Mouse (Mus musculus) forebrain, postnatal 0 days (tissue): Measurements from ENCODE around the gene Abhd18. TPM values are rescaled to one million over a fixed set of nuclear protein-coding genes. Genes with fewer than 3 reads are reported as not detected.
"Not testable (repeated sequence)": the region's sequence is repeated elsewhere in the genome, so short reads cannot be mapped to it uniquely, and the experiment has no call there.

Source experiments
- ATAC-seq: fragments of 200-750 bp; cut with Nextera tagmentation; 2 replicates; pipeline ENCODE4 v1.8.0; 2017; ENCODE audit warnings: mild to moderate bottlenecking, moderate library complexity
- DNase-seq: peaks from one replicate; pipeline ENCODE4 v3.0.0-alpha.2; 2015
- H3K27ac ChIP-seq: fragments of 300-500 bp; sonication (generic); 2 replicates; pipeline ENCODE4 v1.5.1; 2014; ENCODE audit warnings: low read depth, mild to moderate bottlenecking, antibody characterized with exemption, low read length, moderate library complexity, mixed read lengths
- H3K27me3 ChIP-seq: fragments of 300-500 bp; sonication (generic); 2 replicates; pipeline ENCODE4 v1.6.1; 2014; ENCODE audit warnings: mild to moderate bottlenecking, low read length, mixed read lengths; ENCODE audit not compliant: insufficient read depth
- H3K36me3 ChIP-seq: fragments of 300-500 bp; sonication (generic); 2 replicates; pipeline ENCODE4 v1.6.1; 2014; ENCODE audit warnings: mild to moderate bottlenecking, moderate library complexity; ENCODE audit not compliant: insufficient read depth
- H3K4me1 ChIP-seq: fragments of 300-500 bp; sonication (generic); 2 replicates; pipeline ENCODE4 v1.6.1; 2014; ENCODE audit warnings: antibody characterized with exemption; ENCODE audit not compliant: insufficient read depth
- H3K4me2 ChIP-seq: fragments of 300-500 bp; sonication (generic); 2 replicates; pipeline ENCODE4 v1.6.1; 2014; ENCODE audit warnings: low read depth, mild to moderate bottlenecking, moderate library complexity
- H3K4me3 ChIP-seq: fragments of 300-500 bp; sonication (generic); 2 replicates; pipeline ENCODE4 v1.5.1; 2014; ENCODE audit warnings: low read depth, low read length, mixed read lengths
- H3K9ac ChIP-seq: fragments of 300-500 bp; sonication (generic); 2 replicates; pipeline ENCODE4 v1.6.1; 2014; ENCODE audit warnings: mild to moderate bottlenecking
- H3K9me3 ChIP-seq: fragments of 300-500 bp; sonication (generic); 2 replicates; pipeline ENCODE4 v1.6.1; 2016; ENCODE audit warnings: low read length
- CTCF ChIP-seq: sonication (generic); IDR thresholded peaks from 2 replicates; pipeline ENCODE4 v1.5.1; 2016; ENCODE audit warnings: antibody characterized with exemption, control low read depth, low read depth
- WGBS: fragments of 180-500 bp; shearing (Covaris S2); extraction: QIAGEN DNeasy Blood & Tissue Kit; methylation state at CpG from one replicate; pipeline ENCODE4 v1.1.7; 2014; 5-methylcytosine and 5-hydroxymethylcytosine counted together
- polyA plus RNA-seq: library from polyadenylated mRNA; unstranded; fragments of >200 nt; fragmentation: Nextera tagmentation; extraction: Ambion mirVana; gene quantifications from 2 replicates; pipeline ENCODE4 v1.2.1, GENCODE M21; 2015
- total RNA-seq: library from RNA; depleted of rRNA; stranded (reverse); fragments of >200 nt; gene quantifications from 2 replicates; pipeline ENCODE4 v1.2.3, GENCODE M21; 2014

Abhd18 gene
- total and polyA plus RNA-seq, 2 experiments from 2014 or later: 4.4 to 11.0 TPM

DNA sequence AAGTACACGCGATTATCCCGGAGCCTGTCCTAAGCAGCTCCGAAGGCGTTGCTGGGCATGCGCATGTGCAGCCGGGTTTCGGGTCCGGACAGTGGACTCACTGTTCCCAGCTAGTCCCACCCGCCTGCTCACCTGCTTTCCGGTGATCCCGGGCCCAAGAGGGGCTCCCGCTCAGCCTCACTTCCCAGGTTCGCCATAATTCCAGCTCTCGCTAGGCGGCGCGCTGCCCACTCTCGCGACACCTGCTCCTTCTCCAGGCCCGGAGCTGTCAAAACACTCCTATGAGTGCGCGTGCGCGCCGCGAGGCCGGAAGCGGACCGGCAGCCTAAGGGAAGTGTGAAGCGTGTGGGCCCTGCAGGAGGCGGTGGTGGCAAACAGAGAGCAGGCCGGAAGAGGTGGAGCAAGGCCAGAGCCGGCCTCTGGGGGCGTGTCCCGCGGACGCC, 47.1 kb downstream of the Abhd18 start:
- H3K4me1 ChIP-seq, H3K9me3 ChIP-seq, H3K27me3 ChIP-seq, H3K36me3 ChIP-seq: not testable (repeated sequence)
- peak; percentile 97 for DNase-seq
- Histone ChIP-seq H3K27ac (peak overlapping the region; percentile 50; the same call in 1 of the 2 replicates), H3K4me2 (peak overlapping the region; percentile 55), H3K4me3 (peak overlapping the region; percentile 50), H3K9ac (peak overlapping the region; percentile 65)
- peak; percentile 82 for TF ChIP-seq CTCF
- WGBS: 2% methylated on average over 38 of the region's 38 CpGs
- peak; percentile 99 for ATAC-seq

DNA sequence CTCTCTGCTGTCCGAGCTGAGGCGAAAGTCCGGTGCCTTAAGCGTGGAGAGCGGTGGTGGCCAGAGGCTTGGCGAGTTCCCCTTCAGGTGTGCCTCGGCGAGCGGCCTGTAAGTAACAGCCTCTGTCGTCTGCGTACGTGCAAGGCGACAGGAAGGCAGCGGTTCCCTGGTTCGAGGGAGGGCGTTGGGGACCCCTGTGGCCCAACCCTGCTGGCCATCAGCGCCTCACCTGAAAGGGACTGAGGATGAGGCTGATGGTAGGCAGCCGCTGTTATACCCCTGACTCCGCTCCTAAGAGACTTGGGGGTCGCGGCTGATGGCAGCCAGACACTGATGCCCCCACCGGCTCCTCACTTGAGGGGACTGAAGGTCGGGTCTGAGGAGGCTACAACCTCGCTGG, 47.6 kb downstream of the Abhd18 start:
- Histone ChIP-seq H3K9ac (peak overlapping the region; percentile 65), H3K27ac (peak overlapping the region; percentile 50; the same call in 1 of the 2 replicates), H3K4me3 (peak overlapping the region; percentile 50), H3K4me2 (peak overlapping the region; percentile 72)
- peak; percentile 55 for DNase-seq
- H3K27me3 ChIP-seq, H3K9me3 ChIP-seq, H3K4me1 ChIP-seq, H3K36me3 ChIP-seq: not testable (repeated sequence)
- WGBS: 2% methylated on average over 19 of the region's 24 CpGs
- ATAC-seq: peak; percentile 65

DNA sequence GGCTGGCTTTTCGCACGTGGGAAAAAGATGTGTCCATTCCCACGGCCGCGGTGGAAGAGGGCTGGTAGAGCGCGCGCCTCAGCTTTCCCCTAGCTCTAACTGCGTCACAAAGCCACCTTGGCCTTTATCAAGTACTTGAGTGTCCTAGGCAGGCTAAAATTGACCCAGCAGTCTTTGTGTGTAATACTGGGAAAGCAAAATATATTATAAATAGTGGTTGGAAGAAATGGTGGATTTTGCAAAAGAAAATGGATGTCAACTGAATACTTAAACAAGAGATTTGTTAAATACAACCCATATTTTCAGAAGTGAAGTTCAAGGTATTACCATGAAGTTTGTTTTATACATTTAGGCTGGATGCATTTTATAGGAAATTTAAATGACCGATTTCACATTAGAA, 55.7 kb downstream of the Abhd18 start, which contains the start of gene 1700034I23Rik:
Gene 1700034I23Rik (minus strand): TSS at position 101 of the 400 bp plus-strand sequence.
- H3K27me3 ChIP-seq, H3K4me1 ChIP-seq, H3K9ac ChIP-seq, H3K4me2 ChIP-seq, H3K9me3 ChIP-seq, ATAC-seq, H3K36me3 ChIP-seq, H3K4me3 ChIP-seq, H3K27ac ChIP-seq, DNase-seq: not testable (repeated sequence)
- WGBS: 98% methylated on average over 5 of the region's 10 CpGs

DNA sequence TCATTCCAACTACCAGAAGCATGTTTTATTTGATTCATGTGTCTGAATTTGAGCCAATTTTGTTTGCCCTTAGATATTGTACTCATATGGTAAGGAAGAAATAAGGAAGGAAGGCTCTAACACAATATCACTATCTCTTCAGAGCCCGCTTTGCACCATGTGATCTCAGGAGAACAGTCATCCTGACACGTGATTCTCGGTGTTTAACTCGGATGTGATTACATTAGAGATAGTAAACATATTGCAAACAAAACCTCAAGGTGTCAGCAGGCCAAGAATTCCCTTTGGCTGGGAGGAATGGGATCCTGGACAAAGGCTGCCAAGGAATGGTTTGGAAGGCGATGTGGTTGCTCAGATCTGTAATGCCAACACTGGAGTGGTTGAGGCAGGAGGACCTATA, 91.4 kb downstream of the Abhd18 start:
- peaks cover 21% of the 10 kb centered on the region for H3K36me3 ChIP-seq
- H3K9ac ChIP-seq: no peak overlapping the region
- no peaks in the 10 kb centered on the region for H3K9me3 ChIP-seq
- no peak overlapping the region for H3K4me3 ChIP-seq
- DNase-seq: no peak
- no peak overlapping the region for H3K4me2 ChIP-seq
- WGBS: 87% methylated on average over 5 of the region's 5 CpGs
- H3K27ac ChIP-seq: no peak overlapping the region
- H3K4me1 ChIP-seq: no peaks in the 10 kb centered on the region
- no peak for TF ChIP-seq CTCF
- ATAC-seq: no peak
- H3K27me3 ChIP-seq: no peaks in the 10 kb centered on the region

DNA sequence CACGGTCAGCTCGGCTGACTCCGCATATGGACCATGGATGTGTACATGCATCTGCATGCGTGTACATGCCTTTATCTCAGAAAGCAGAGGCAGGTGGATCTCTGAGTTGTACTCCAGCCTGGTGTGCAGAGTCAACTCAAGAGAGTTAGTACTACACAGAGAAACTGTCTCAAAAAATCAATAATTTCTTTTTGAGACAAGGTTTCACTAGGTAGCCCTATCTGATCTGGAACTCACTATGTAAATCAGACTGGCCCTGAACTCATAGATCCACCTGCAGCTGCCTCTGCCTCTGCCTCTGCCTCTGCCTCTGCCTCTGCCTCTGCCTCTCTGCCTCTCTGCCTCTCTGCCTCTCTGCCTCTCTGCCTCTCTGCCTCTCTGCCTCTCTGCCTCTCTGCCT, 91.8 kb downstream of the Abhd18 start:
- no peak overlapping the region for H3K4me2 ChIP-seq
- H3K9me3 ChIP-seq: no peaks in the 10 kb centered on the region
- no peaks in the 10 kb centered on the region for H3K27me3 ChIP-seq
- no peak for TF ChIP-seq CTCF
- H3K36me3 ChIP-seq: peaks cover 17% of the 10 kb centered on the region
- ATAC-seq: no peak
- no peaks in the 10 kb centered on the region for H3K4me1 ChIP-seq
- WGBS: 96% methylated on average over 4 of the region's 4 CpGs
- no peak for DNase-seq
- H3K27ac ChIP-seq: no peak overlapping the region
- no peak overlapping the region for H3K4me3 ChIP-seq
- H3K9ac ChIP-seq: no peak overlapping the region

DNA sequence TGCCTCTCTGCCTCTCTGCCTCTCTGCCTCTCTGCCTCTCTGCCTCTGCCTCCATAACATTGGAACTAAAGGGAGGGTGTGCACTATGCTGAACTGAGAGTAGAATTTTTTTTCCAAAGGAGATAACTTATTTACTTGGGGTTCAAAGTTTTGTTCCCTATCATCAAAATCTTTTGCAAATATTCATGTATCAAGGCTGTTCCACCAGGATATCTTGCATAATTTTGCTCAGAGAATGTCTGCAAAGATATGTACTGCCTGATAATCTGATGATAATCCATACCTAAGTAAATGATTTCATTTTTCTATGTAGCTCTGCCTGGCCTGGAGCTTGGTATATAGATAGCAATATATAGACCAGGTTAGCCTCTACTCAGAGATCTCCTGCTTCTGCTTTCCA, 92.2 kb downstream of the Abhd18 start:
- Histone ChIP-seq H3K9me3 (no peaks in the 10 kb centered on the region), H3K27ac (no peak overlapping the region), H3K36me3 (peaks cover 12% of the 10 kb centered on the region), H3K4me3 (no peak overlapping the region), H3K4me2 (no peak overlapping the region), H3K4me1 (no peaks in the 10 kb centered on the region), H3K27me3 (no peaks in the 10 kb centered on the region), H3K9ac (no peak overlapping the region)
- ATAC-seq: no peak
- no peak for DNase-seq
- TF ChIP-seq CTCF: no peak

DNA sequence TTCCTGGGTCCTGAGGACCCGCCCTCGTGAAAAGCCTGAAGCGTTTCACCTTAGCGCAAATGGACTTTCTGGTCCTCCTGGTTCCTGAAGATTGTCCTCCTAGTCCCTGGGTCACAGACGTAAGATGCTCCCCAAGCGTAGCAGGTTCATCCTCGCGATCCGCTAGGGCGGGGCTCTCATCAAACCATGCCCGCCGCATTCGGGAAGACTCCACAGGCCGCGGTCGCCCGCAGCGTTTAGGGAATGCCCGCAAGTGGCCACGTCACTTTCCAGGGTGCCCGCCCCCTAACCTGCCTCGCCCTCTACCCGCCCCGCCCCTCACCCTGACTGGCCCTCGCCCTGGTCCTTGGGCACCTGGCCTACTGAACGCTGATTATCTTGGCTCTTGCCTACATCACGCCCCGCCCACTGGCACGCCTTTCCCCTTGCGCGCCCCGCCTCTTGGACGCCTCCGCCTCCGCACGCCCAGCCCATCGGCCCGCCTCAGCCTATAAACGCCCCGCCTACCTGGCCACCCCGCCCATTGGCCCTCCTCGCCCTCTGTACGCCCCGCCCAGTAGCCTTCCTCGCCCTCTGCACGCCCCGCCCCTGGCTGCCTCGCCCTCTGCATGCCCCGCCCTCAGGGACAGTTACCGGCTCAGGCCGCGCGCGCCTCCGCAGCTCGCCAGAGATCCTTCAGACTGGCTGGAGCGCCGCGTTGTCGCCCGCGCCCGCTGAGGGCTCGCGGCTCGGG, 102.6 kb downstream of the Abhd18 start, which contains the start of gene Larp1b:
Gene Larp1b (plus strand): TSS at position 659 of the 733 bp plus-strand sequence.
- H3K27ac ChIP-seq: peak within 1 kb of the TSS; percentile 66
- H3K4me1 ChIP-seq: no peaks in the 10 kb centered on the region
- no peaks in the 10 kb centered on the region for H3K36me3 ChIP-seq
- peak within 1 kb of the TSS; percentile 66 for H3K9ac ChIP-seq
- H3K9me3 ChIP-seq: no peaks in the 10 kb centered on the region
- H3K4me2 ChIP-seq: peak within 1 kb of the TSS; percentile 95
- no peaks in the 10 kb centered on the region for H3K27me3 ChIP-seq
- TF ChIP-seq CTCF: no peak
- ATAC-seq (peak; percentile 91), DNase-seq (peak; percentile 92)
- 2% methylated on average over 65 of the region's 66 CpGs for WGBS
- peak within 1 kb of the TSS; percentile 83 for H3K4me3 ChIP-seq
